Mouse (Mus musculus) embryonic fibroblast, embryonic 13.5 days (primary cell): ENCODE measurements around the gene Rsph10b. TPM values are rescaled to one million over a fixed set of nuclear protein-coding genes. Genes with fewer than 3 reads are reported as not detected.

ENCODE experiments used
- H3K27ac ChIP-seq: 2 replicates; pipeline ENCODE4 v1.5.1; 2012; ENCODE audit warnings: low read length, control low read depth, inconsistent platforms; ENCODE audit not compliant: insufficient read depth
- H3K4me1 ChIP-seq: 2 replicates; pipeline ENCODE4 v1.6.1; 2011; ENCODE audit warnings: low read length; ENCODE audit not compliant: control insufficient read depth, insufficient read depth
- H3K4me3 ChIP-seq: 2 replicates; pipeline ENCODE4 v1.5.1; 2011; ENCODE audit warnings: mild to moderate bottlenecking, control low read depth, low read length; ENCODE audit not compliant: insufficient read depth
- CTCF ChIP-seq: IDR thresholded peaks from 2 replicates; pipeline ENCODE4 v1.5.1; 2011; ENCODE audit warnings: mild to moderate bottlenecking, control low read depth, low read length, moderate library complexity, borderline replicate concordance; ENCODE audit not compliant: insufficient read depth
- POLR2A ChIP-seq: IDR thresholded peaks from 2 replicates; pipeline ENCODE4 v1.6.1; 2011; ENCODE audit warnings: low read depth, mild to moderate bottlenecking, control low read depth, low read length, moderate library complexity
- polyA plus RNA-seq: library from polyadenylated mRNA; stranded (reverse); fragments of >200 nt; gene quantifications from 2 replicates; pipeline ENCODE4 v1.2.4, GENCODE M21; 2011; ENCODE audit warnings: low read depth; ENCODE audit not compliant: missing spikeins, insufficient read length

Rsph10b gene
- polyA plus RNA-seq, 1 experiment = 0.77 TPM

DNA sequence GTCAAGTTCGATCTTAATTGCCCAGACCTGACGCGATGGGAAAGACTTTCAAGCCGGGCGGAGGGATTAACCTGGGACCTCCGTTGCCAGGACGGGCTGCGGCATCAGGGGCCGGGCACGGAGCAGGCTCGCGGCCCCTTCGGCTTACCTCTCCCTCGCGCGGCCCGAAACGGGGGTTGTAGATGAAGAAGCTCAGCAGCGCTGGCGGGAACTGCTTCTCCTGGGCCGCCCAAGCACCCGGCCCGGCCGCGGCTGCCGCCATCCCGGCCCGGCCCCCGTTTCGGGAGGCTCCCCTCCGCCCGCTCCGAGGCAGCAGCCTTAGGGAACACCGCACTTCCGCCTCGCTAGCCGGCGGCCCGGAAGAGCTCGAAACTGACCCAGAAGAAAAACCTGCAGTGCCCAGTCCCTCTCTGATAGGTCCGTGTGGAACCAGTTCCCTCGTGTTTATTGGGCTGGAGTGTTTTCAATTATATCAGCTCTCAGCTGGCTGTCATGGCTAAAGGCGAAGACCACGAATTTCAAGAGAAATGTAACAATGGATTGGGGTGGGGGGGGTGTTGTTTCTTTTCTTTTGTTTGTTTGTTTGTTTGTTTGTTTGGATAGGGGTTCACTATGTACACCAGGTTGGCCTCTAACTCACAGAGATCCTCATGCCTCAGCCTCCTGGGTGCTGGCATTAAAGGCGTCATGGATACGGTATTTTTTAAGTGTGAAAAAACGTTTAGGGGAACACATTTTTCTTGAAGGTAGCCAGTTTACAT is 81.9 kb downstream of the Rsph10b start, which contains the start of gene Ccz1:
Gene Ccz1, minus strand, starts transcription at position 327 of the 761 bp plus-strand sequence.
- Histone ChIP-seq H3K4me1 (no peaks in the 10 kb centered on the region), H3K27ac (peak within 1 kb of the TSS; percentile 4), H3K4me3 (peak within 1 kb of the TSS; percentile 78)
- TF ChIP-seq CTCF (no peak), POLR2A (peak; percentile 58)

DNA sequence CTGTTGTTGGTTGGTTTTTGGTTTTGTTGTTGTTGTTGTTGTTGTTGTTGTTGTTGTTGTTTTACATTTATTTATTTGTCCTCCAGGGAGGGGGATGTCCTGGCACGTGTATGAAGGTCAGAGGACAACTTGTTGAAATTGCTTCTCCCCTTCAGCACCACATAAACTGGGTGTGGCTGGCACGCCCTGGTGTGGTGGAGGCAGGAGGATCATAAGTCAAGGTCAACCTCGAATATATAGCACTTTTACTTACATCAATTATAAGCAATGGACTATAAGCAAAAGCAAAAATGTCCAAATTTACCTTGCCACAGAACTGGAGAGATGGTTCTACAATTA is 82.4 kb downstream of the Rsph10b start:
- Histone ChIP-seq H3K27ac (no peak overlapping the region), H3K4me3 (no peak overlapping the region), H3K4me1 (no peaks in the 10 kb centered on the region)
- TF ChIP-seq POLR2A (no peak), CTCF (no peak)

DNA sequence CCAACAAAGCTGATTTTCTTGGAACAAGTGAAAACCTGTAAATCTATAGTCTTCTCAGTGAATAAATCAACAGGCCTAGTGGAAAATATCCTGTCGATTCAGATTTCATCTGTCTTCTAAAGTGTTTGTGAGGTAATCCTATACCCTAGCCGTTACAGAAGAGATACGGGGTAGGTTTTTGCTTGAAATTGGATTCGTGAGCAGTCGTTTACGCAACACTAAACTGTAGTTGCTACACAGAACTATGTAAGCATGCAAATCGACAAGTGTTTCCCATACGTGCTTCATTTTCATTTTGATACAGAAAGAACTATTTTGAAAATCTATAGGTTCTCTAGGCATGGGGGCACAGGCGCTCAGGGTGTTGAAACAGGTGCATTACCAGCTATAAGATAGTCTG is 83.0 kb downstream of the Rsph10b start:
- Histone ChIP-seq H3K4me3 (no peak overlapping the region), H3K4me1 (no peaks in the 10 kb centered on the region), H3K27ac (no peak overlapping the region)
- TF ChIP-seq CTCF (no peak), POLR2A (no peak)

DNA sequence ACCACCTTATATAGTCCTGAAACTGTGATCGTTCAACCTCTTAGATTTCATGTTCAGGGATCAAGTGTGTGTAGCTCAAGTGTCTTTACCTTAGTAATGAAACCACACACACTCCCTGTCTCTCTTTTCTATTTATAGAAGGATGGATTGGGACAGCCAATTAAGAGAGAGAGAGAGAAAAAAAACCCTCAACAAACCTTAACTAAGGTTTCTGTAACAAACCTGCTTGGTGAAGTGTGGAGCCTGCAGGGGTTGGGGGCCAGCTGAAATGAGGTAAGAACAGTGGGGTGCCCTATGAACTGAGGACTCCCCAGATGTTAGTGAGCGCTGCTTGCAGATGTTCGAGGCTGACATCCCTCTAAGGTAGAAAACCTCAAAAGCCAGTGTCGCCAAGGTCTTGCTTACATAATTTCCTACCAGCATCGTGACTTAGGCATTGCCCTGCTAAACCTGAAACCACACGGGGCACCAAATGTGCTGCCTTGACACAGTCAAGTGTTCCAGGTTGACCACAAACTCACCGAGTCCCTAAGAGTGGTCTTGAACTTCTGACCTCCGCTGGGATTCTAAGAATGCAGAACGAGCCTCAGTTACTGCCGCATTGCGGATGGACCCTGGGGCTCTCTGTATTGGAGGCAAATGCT is 93.9 kb downstream of the Rsph10b start, which contains the start of gene Ocm:
Gene Ocm, minus strand, starts transcription at position 51 of the 644 bp plus-strand sequence.
- Histone ChIP-seq H3K4me1 (no peaks in the 10 kb centered on the region), H3K4me3 (no peak within 1 kb of the TSS), H3K27ac (no peak within 1 kb of the TSS)
- no peak for TF ChIP-seq CTCF
- no peak for TF ChIP-seq POLR2A

DNA sequence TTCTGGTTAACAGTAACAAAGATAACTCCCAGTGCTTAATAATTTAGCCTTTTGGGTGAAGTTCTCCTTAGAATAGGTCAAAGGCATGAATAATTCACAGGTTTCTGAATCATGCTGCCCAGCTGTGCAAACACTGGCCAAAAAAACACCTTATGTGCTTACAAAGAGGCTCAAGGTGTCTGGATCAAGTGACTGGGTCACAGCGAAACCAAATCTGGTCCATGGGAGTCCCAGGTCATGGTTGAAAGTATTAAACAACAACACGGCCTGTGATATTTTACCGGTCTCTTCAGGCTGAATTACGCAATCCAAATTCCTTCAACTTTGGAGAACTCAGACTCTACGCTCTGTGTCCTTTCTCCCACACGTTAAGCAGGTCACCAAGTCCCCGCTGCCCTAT is 99.7 kb downstream of the Rsph10b start:
- H3K27ac ChIP-seq = no peak overlapping the region
- no peak for TF ChIP-seq CTCF
- TF ChIP-seq POLR2A = no peak

DNA sequence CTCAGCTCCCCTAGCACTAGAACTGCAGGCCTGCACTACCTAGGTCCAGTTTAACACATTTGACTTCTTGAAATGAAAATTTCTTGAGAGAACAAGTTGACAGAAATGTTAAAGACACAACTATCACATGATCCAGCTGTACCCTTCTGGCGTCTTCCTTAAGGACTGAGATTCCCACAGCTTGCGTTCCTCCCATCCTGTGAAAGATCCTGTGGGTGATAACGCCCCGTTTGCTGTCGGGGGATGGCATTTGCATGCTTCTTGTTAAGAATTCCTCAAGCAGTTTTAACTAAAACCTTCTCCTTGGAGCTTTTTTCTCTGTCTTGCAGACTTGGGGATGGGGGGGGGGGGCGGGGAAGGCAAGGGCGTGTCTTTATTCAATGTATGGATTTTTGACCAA is 101.7 kb downstream of the Rsph10b start:
- no peak overlapping the region for H3K4me3 ChIP-seq
- H3K27ac ChIP-seq = no peak overlapping the region
- H3K4me1 ChIP-seq = no peaks in the 10 kb centered on the region
- TF ChIP-seq POLR2A = no peak
- no peak for TF ChIP-seq CTCF

More for the DNA sequence above, 99.7 kb downstream of the Rsph10b start:
- Histone ChIP-seq H3K4me1 (no peaks in the 10 kb centered on the region), H3K4me3 (no peak overlapping the region)

Other genes starting within 250 kb of the Rsph10b start
- gene Usp42, start 200.8 kb upstream of the Rsph10b start, polyA plus RNA-seq = 17.2 and 18.5 TPM in 2 replicates
- 26.9 and 30.0 TPM in 2 replicates for gene Eif2ak1, start 115.2 kb upstream of the Rsph10b start, polyA plus RNA-seq
- gene Ankrd61, start 35.4 kb upstream of the Rsph10b start, polyA plus RNA-seq = not detected in 2 replicates
- 94.0 and 102 TPM in 2 replicates for gene Aimp2, start 23.2 kb upstream of the Rsph10b start, polyA plus RNA-seq
- 13.1 and 19.5 TPM in 2 replicates for gene Pms2, start 23.1 kb upstream of the Rsph10b start, polyA plus RNA-seq
- 1.2 TPM in 1 of 2 replicates, not detected in the other for gene Gm42421, start 4.9 kb upstream of the Rsph10b start, polyA plus RNA-seq
- 66.5 and 69.6 TPM in 2 replicates for gene Ccz1, start 81.8 kb downstream of the Rsph10b start, polyA plus RNA-seq
- not detected in 2 replicates for gene Ocm, start 93.6 kb downstream of the Rsph10b start, polyA plus RNA-seq
- gene Lmtk2, start 167.4 kb downstream of the Rsph10b start, polyA plus RNA-seq = 9.3 and 10.4 TPM in 2 replicates